Mouse (Mus musculus) stomach, postnatal 0 days (tissue): Measurements from ENCODE around the gene Ehd4.

Source experiments
- CTCF ChIP-seq: IDR thresholded peaks from 2 replicates; pipeline ENCODE4 v1.5.1; 2016; ENCODE audit warnings: antibody characterized with exemption, low read depth, mild to moderate bottlenecking, moderate library complexity
- EP300 ChIP-seq: optimal IDR thresholded peaks from 2 replicates; pipeline ENCODE3; 2016; ENCODE audit warnings: antibody characterized with exemption

- no peak for TF ChIP-seq CTCF
- no peak for TF ChIP-seq EP300
These were observed 48.5 kb downstream of the Ehd4 start for GRCm38 (mm10) chr2:120105861-120106260.
